Mouse (Mus musculus) stomach, postnatal 0 days (tissue): Measurements from ENCODE around the gene Ikbke.

Source experiments
- CTCF ChIP-seq: IDR thresholded peaks from 2 replicates; pipeline ENCODE4 v1.5.1; 2016; ENCODE audit warnings: antibody characterized with exemption, low read depth, mild to moderate bottlenecking, moderate library complexity
- EP300 ChIP-seq: optimal IDR thresholded peaks from 2 replicates; pipeline ENCODE3; 2016; ENCODE audit warnings: antibody characterized with exemption

GRCm38 (mm10) chr1:131295200-131295599 is 15.8 kb upstream of the Ikbke start:
- no peak for TF ChIP-seq CTCF
- TF ChIP-seq EP300: no peak
